Mouse (Mus musculus) embryonic facial prominence, embryonic 10.5 days (tissue): ENCODE data around the gene Kitl. TPM values are rescaled to one million over a fixed set of nuclear protein-coding genes. Genes with fewer than 3 reads are reported as not detected.

Experiments used
- DNase-seq: peaks from one replicate; pipeline ENCODE4 v3.0.0-alpha.2; 2017; ENCODE audit warnings: low spot score
- H3K27ac ChIP-seq: fragments of 300-500 bp; sonication (generic); replicated peaks from 2 replicates; pipeline ENCODE4 v1.5.1; 2016; ENCODE audit warnings: mild to moderate bottlenecking
- H3K27me3 ChIP-seq: fragments of 300-500 bp; sonication (generic); replicated peaks from 2 replicates; pipeline ENCODE4 v1.6.1; 2016; ENCODE audit warnings: low read depth, mild to moderate bottlenecking; ENCODE audit not compliant: poor library complexity, severe bottlenecking
- H3K36me3 ChIP-seq: fragments of 300-500 bp; sonication (generic); replicated peaks from 2 replicates; pipeline ENCODE4 v1.6.1; 2016; ENCODE audit warnings: mild to moderate bottlenecking, moderate library complexity
- H3K4me1 ChIP-seq: fragments of 300-500 bp; sonication (generic); 2 replicates; pipeline ENCODE4 v1.6.1; 2016
- H3K4me3 ChIP-seq: fragments of 300-500 bp; sonication (generic); 2 replicates; pipeline ENCODE4 v1.5.1; 2016; ENCODE audit warnings: mild to moderate bottlenecking, moderate library complexity
- H3K9me3 ChIP-seq: fragments of 300-500 bp; sonication (generic); 2 replicates; pipeline ENCODE4 v1.6.1; 2016; ENCODE audit warnings: mild to moderate bottlenecking
- WGBS: fragments of 180-500 bp; shearing (Covaris S2); methylation state at CpG from one replicate; pipeline ENCODE4 v1.1.7; 2016; 5-methylcytosine and 5-hydroxymethylcytosine counted together
- polyA plus RNA-seq: library from polyadenylated mRNA; unstranded; fragments of >200 nt; fragmentation: Nextera tagmentation; extraction: Ambion mirVana; gene quantifications from 2 replicates; pipeline ENCODE4 v1.2.1, GENCODE M21; 2016

Kitl gene
- polyA plus RNA-seq, result 12.1 and 13.2 TPM in 2 replicates

GRCm38 (mm10) chr10:100015370-100016325, at the start of gene Kitl:
TSS of gene Kitl (plus strand) at chr10:100015630.
- H3K27me3 ChIP-seq, result peaks cover 70% of the 10 kb centered on the region
- H3K4me3 ChIP-seq, result peak within 1 kb of the TSS; percentile 74
- no peaks in the 10 kb centered on the region for H3K9me3 ChIP-seq
- peak; percentile 88 for DNase-seq
- no peaks in the 10 kb centered on the region for H3K36me3 ChIP-seq
- peak within 1 kb of the TSS; percentile 82 for H3K27ac ChIP-seq
- under 1% methylated on average over 70 of the region's 70 CpGs for WGBS
- peaks cover 40% of the 10 kb centered on the region for H3K4me1 ChIP-seq

- DNase-seq, result no peak
- 66% methylated on average over 8 of the region's 8 CpGs for WGBS
- H3K27me3 ChIP-seq, result no peaks in the 10 kb centered on the region
These were observed 42.6 kb upstream of the Kitl start for GRCm38 (mm10) chr10:99972866-99973265.

DNA sequence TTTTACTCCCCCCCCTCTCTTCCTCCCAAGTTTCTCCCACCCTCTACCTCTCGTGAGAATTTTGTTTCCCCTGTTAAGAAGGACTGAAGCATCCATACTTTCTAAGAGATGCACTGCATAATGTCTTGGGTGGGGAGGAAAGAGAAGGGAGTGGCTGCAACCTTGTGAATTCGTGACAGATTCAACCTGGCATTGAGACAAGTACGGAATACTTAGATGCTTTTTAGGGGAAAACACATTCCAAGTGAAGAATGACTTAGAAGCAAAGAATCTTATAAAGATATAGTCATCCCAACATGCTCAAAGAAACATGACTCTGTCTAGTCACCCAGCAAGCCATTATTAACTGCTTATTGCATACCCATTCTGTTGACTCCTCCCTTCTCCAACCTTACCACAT, 35.3 kb upstream of the Kitl start:
- Histone ChIP-seq H3K4me3 (no peak overlapping the region), H3K27ac (no peak overlapping the region), H3K36me3 (no peaks in the 10 kb centered on the region), H3K9me3 (no peaks in the 10 kb centered on the region), H3K27me3 (no peaks in the 10 kb centered on the region), H3K4me1 (no peaks in the 10 kb centered on the region)
- WGBS, result 80% methylated on average over 3 of the region's 3 CpGs
- no peak for DNase-seq

More at GRCm38 (mm10) chr10:99972866-99973265, 42.6 kb upstream of the Kitl start:
- no peaks in the 10 kb centered on the region for H3K9me3 ChIP-seq
- H3K27ac ChIP-seq, result no peak overlapping the region
- no peak overlapping the region for H3K4me3 ChIP-seq
- H3K36me3 ChIP-seq, result no peaks in the 10 kb centered on the region
- no peaks in the 10 kb centered on the region for H3K4me1 ChIP-seq

GRCm38 (mm10) chr10:99980916-99981315, 34.5 kb upstream of the Kitl start:
- Histone ChIP-seq H3K4me1 (no peaks in the 10 kb centered on the region), H3K9me3 (no peaks in the 10 kb centered on the region), H3K4me3 (no peak overlapping the region), H3K27ac (no peak overlapping the region), H3K36me3 (no peaks in the 10 kb centered on the region), H3K27me3 (no peaks in the 10 kb centered on the region)
- 89% methylated on average over 2 of the region's 2 CpGs for WGBS
- DNase-seq, result no peak

GRCm38 (mm10) chr10:99981887-99982286, 33.5 kb upstream of the Kitl start:
- 89% methylated on average over 5 of the region's 5 CpGs for WGBS
- DNase-seq, result no peak
- Histone ChIP-seq H3K27ac (no peak overlapping the region), H3K4me1 (peaks cover 4% of the 10 kb centered on the region; the same call in 1 of the 2 replicates), H3K27me3 (no peaks in the 10 kb centered on the region), H3K9me3 (no peaks in the 10 kb centered on the region), H3K36me3 (no peaks in the 10 kb centered on the region), H3K4me3 (no peak overlapping the region)

GRCm38 (mm10) chr10:99986745-99987144, 28.7 kb upstream of the Kitl start:
- no peak overlapping the region for H3K4me3 ChIP-seq
- H3K27me3 ChIP-seq, result no peaks in the 10 kb centered on the region
- peak; percentile 18 for DNase-seq
- no peaks in the 10 kb centered on the region for H3K9me3 ChIP-seq
- WGBS, result 56% methylated on average over 8 of the region's 8 CpGs
- H3K4me1 ChIP-seq, result peaks cover 10% of the 10 kb centered on the region; the same call in 1 of the 2 replicates
- no peaks in the 10 kb centered on the region for H3K36me3 ChIP-seq
- H3K27ac ChIP-seq, result no peak overlapping the region

GRCm38 (mm10) chr10:99989758-99990157, 25.7 kb upstream of the Kitl start:
- H3K27ac ChIP-seq, result no peak overlapping the region
- no peaks in the 10 kb centered on the region for H3K9me3 ChIP-seq
- DNase-seq, result no peak
- H3K4me1 ChIP-seq, result peaks cover 10% of the 10 kb centered on the region; the same call in 1 of the 2 replicates
- H3K27me3 ChIP-seq, result no peaks in the 10 kb centered on the region
- H3K36me3 ChIP-seq, result no peaks in the 10 kb centered on the region
- no peak overlapping the region for H3K4me3 ChIP-seq

GRCm38 (mm10) chr10:99992121-99992520, 23.3 kb upstream of the Kitl start:
- peaks cover 4% of the 10 kb centered on the region; the same call in 1 of the 2 replicates for H3K4me1 ChIP-seq
- no peaks in the 10 kb centered on the region for H3K9me3 ChIP-seq
- DNase-seq, result no peak
- no peaks in the 10 kb centered on the region for H3K27me3 ChIP-seq
- no peak overlapping the region for H3K4me3 ChIP-seq
- H3K36me3 ChIP-seq, result no peaks in the 10 kb centered on the region
- no peak overlapping the region for H3K27ac ChIP-seq
- 87% methylated on average over 9 of the region's 9 CpGs for WGBS

GRCm38 (mm10) chr10:100001452-100001851, 14.0 kb upstream of the Kitl start:
- Histone ChIP-seq H3K36me3 (no peaks in the 10 kb centered on the region), H3K4me3 (no peak overlapping the region), H3K27me3 (no peaks in the 10 kb centered on the region), H3K4me1 (no peaks in the 10 kb centered on the region), H3K9me3 (no peaks in the 10 kb centered on the region), H3K27ac (no peak overlapping the region)
- 83% methylated on average over 4 of the region's 4 CpGs for WGBS
- no peak for DNase-seq

DNA sequence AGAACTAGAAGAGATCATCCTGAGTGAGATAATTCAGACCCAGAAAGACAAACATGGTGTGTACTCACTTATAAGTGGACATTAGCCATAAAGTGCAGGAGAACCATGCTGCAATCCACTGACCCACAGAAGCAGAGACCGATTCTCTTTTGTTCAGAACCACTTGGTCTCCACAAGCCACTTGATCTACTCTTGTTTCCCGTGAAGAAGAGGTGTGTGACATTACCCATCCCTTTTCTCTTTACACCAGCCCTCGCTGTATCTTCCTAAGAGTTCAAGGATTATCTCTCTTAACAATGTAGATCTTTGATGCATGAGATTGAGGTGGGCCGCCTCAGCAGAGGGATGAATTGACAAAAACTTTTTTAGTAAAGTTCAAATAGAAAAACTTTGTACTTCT, 11.6 kb upstream of the Kitl start:
- no peaks in the 10 kb centered on the region for H3K27me3 ChIP-seq
- H3K4me1 ChIP-seq, result no peaks in the 10 kb centered on the region
- no peak overlapping the region for H3K4me3 ChIP-seq
- 92% methylated on average over 4 of the region's 4 CpGs for WGBS
- no peaks in the 10 kb centered on the region for H3K36me3 ChIP-seq
- no peak for DNase-seq
- no peaks in the 10 kb centered on the region for H3K9me3 ChIP-seq
- no peak overlapping the region for H3K27ac ChIP-seq

DNA sequence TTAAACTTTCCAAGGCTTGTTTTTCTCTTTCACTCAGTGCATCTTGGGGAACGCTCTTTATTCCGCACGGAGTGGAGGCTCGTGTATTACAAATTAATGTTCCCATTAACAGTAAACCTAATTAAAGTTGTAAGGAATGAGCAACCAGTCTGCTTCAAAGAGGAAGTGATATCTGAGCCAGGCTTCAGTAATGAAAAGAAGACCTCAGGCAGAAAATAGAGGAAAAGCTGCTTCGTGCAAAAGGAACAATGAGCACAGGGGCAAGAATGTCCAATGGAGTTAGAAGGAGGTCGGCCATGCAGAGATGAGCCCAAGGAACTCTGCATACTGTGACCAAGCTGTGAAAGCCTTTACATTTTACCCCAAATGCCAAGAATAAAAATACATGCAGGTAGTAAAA, 5.7 kb upstream of the Kitl start:
- Histone ChIP-seq H3K9me3 (no peaks in the 10 kb centered on the region), H3K36me3 (no peaks in the 10 kb centered on the region), H3K4me1 (peaks cover 12% of the 10 kb centered on the region; the same call in 1 of the 2 replicates), H3K27me3 (peaks cover 25% of the 10 kb centered on the region), H3K27ac (no peak overlapping the region), H3K4me3 (no peak overlapping the region)
- no peak for DNase-seq
- 57% methylated on average over 6 of the region's 6 CpGs for WGBS

GRCm38 (mm10) chr10:100010291-100010690, 5.1 kb upstream of the Kitl start:
- H3K4me1 ChIP-seq, result peaks cover 12% of the 10 kb centered on the region; the same call in 1 of the 2 replicates
- no peak overlapping the region for H3K4me3 ChIP-seq
- no peaks in the 10 kb centered on the region for H3K9me3 ChIP-seq
- no peak overlapping the region for H3K27ac ChIP-seq
- DNase-seq, result no peak
- 76% methylated on average over 9 of the region's 9 CpGs for WGBS
- H3K36me3 ChIP-seq, result no peaks in the 10 kb centered on the region
- peaks cover 31% of the 10 kb centered on the region for H3K27me3 ChIP-seq

DNA sequence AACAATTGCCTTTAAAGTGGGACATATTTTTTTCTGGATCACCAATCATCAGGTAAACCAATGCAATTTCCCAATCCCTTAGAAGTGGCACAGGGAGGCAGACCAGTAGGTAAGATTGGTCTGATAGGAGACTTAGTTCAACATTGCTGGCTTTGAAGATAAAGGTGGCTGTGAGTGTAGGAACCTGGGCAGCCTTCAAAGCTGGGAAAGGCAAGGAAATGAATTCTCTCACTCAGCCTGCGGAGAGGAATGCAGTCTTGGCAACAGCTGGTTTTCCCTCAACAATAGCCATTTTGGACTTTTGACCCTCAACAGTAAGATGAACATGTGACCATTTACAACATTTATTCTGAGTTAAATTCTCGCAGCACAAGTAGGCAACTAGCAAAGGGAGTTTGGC, 1.3 kb upstream of the Kitl start:
- H3K27me3 ChIP-seq, result peaks cover 61% of the 10 kb centered on the region
- WGBS, result 44% methylated on average over 2 of the region's 2 CpGs

More for the DNA sequence above, 1.3 kb upstream of the Kitl start:
- Histone ChIP-seq H3K4me1 (peaks cover 39% of the 10 kb centered on the region), H3K36me3 (no peaks in the 10 kb centered on the region), H3K9me3 (no peaks in the 10 kb centered on the region), H3K27ac (no peak overlapping the region), H3K4me3 (no peak overlapping the region)
- DNase-seq, result no peak
